Mouse (Mus musculus) ZHBTc4 (cell line): ENCODE data around the gene Hoxb8.

Experiments
- DNase-seq: peaks from one replicate; pipeline ENCODE4 v3.0.0-alpha.2; 2011; ENCODE audit warnings: low read depth, low spot score

Hoxb8 gene

GRCm38 (mm10) chr11:96299781-96300180 is 18.1 kb downstream of the Hoxb8 start:
- DNase-seq = no peak

GRCm38 (mm10) chr11:96300354-96301063 is 18.8 kb downstream of the Hoxb8 start:
- DNase-seq = peak; percentile 67

GRCm38 (mm10) chr11:96301064-96301431 is 19.3 kb downstream of the Hoxb8 start:
- no peak for DNase-seq

- DNase-seq = no peak
Observed at GRCm38 (mm10) chr11:96301837-96302236, 20.1 kb downstream of the Hoxb8 start.

GRCm38 (mm10) chr11:96302381-96303150 is 20.9 kb downstream of the Hoxb8 start:
- no peak for DNase-seq

GRCm38 (mm10) chr11:96303151-96304099 is 21.7 kb downstream of the Hoxb8 start, which contains the start of gene Hoxb5:
Gene Hoxb5, plus strand, starts transcription at chr11:96303336.
- DNase-seq = peak; percentile 92

- DNase-seq = no peak
Observed at GRCm38 (mm10) chr11:96304381-96305195, 22.9 kb downstream of the Hoxb8 start.

GRCm38 (mm10) chr11:96305505-96306182 is 23.9 kb downstream of the Hoxb8 start:
- no peak for DNase-seq

- no peak for DNase-seq
Observed at GRCm38 (mm10) chr11:96306183-96306907, 24.6 kb downstream of the Hoxb8 start.

GRCm38 (mm10) chr11:96306908-96307269 is 25.2 kb downstream of the Hoxb8 start:
- DNase-seq = no peak

GRCm38 (mm10) chr11:96308763-96309162 is 27.1 kb downstream of the Hoxb8 start:
- no peak for DNase-seq

- DNase-seq = no peak
Observed at GRCm38 (mm10) chr11:96309288-96309687, 27.6 kb downstream of the Hoxb8 start.

GRCm38 (mm10) chr11:96310183-96310938 is 28.7 kb downstream of the Hoxb8 start:
- no peak for DNase-seq

GRCm38 (mm10) chr11:96311097-96311496 is 29.4 kb downstream of the Hoxb8 start:
- no peak for DNase-seq

GRCm38 (mm10) chr11:96311520-96312417 is 30.1 kb downstream of the Hoxb8 start:
- DNase-seq = peak; percentile 87

- DNase-seq = no peak
Observed at GRCm38 (mm10) chr11:96313134-96313533, 31.4 kb downstream of the Hoxb8 start.

- no peak for DNase-seq
Observed at GRCm38 (mm10) chr11:96313806-96314428, 32.2 kb downstream of the Hoxb8 start.
